Mouse (Mus musculus): ENCODE results near the gene Dctd. TPM values are rescaled to one million over a fixed set of nuclear protein-coding genes. Genes with fewer than 3 reads are reported as not detected.

Gene Dctd
- total RNA-seq (2023), result 4.0 TPM

GRCm38 (mm10) chr8:48098792-48099191, at the start of gene Dctd:
TSS of gene Dctd (plus strand) at chr8:48099092.

Other genes starting within 250 kb of the Dctd start
- 0.80 TPM for gene Wwc2, start 108.2 kb upstream of the Dctd start, total RNA-seq (2023)